Mouse (Mus musculus): ENCODE measurements around the gene Cirbp.

Gene Cirbp

DNA sequence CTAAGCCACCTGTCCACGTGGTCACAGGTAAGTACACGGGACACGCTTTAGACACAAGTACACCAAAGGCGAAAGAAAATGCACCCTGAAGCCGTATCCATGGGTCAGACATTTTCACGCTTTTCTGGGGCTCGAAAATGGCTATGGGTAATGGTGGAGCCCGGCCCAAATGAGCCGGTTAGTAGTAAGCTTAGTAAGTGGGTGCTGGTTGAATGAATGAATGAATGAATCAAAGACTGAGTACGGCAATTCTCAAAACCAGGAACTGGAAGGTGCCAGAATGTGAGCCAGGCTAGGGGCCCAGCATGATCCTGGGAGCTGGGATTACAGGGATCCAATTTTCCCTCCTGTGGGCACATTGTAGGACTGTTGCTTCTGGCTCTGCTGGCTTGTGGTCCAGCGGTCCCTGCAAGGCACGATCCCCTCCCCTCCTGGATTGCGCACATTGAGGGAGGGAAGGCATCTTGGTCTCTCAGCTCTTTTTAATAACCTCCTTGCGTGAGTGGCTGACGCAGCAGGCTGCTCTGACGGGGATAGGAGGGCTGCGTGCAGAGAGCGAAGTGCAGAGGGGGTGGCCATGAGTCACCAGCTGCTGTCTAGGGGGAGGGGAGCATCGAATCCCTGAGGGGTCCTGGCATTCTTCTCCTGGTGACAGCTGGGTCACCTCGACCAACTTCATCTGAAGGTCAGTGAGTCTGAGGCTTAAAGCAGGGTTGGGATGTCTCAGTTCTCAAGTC is at the start of gene Cirbp:
Cirbp (plus strand) TSS at position 594 of the 737 bp plus-strand sequence.
- no peak for DNase-seq (ENCODE audit: low spot score)

GRCm38 (mm10) chr10:80116563-80116926 is 49.2 kb upstream of the Cirbp start:
- no peak for DNase-seq (ENCODE audit: low spot score)

DNA sequence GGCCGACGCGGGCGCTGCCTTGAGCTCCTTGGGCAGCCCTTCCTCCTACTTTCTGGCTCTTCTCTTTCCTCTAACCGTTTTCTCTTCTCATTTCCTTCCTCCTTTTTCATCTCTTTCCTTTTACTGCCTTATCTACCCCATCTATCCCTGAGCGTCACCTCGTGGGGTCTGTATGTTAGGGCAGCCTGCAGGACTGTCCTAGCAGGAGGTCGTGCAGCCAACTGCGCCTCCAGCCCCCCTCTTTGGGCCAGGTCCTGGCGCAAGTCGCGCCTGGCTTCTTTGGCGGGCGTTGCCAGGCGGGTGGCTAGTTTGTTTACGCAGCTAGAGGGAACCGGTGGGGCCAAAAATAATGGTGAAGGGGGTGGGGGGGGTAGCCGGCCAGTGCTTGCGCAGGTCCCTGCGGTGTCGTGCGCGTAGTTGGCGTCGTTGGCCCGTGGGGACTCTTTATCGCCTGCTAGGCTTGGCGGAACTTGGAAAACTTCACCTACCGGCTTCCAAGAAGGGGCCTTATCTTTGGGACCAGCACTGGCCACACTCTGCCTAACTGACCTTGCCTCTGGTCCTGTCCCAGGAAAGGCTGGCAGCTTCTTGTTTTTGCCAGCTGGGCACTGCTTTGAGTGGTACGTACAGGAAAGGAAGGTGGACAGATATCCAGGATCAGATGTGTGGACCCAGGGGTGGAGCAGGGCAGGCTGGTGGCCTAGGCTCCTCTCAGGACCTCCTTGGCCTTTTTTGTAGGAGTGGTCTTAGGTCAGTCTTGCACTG is 48.7 kb upstream of the Cirbp start:
- no peak for DNase-seq (ENCODE audit: low spot score)

DNA sequence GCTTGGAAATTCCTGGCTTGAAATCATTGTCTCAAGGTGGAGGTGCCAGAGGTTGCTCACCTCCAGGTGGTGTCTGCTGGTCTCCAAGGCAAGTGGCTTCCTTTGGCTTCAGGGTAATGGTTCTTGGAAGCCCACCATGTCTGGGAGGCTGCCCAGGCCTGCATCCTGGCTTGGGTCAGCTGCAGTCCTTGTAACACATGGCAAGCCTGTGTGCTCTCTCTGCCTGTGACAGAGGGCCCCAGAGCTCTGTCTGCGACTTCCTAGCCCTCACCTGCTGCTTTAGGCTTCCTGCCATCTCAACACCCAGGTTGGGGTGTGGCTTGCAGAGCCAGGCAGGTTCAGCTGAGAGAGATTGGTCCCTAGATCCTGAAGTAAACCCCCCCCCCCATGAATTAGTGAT is 48.0 kb upstream of the Cirbp start:
- DNase-seq (ENCODE audit: low spot score) = no peak

DNA sequence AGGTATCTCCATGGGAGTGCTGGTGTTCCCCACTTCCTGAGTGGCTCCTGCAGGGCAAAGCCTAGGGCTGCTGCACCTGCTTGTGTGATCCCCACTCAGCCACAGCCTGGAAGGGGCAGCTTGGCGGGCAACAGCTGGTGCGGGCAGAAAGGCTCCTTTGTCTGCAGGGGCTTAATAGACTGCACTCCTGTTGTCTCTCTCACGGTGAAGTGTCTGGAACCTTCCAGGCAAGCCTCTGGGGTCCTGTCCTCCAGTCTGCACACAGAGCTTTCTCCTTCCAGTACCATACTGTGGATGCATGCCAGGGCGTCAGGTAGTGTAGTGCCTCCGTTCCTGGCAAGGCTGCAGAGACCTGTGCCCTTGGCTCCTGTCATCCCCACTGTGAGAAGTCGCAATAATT is 47.2 kb upstream of the Cirbp start:
- no peak for DNase-seq (ENCODE audit: low spot score)

- DNase-seq (ENCODE audit: low spot score) = no peak
Measured at GRCm38 (mm10) chr10:80120146-80120545, 45.6 kb upstream of the Cirbp start.

DNA sequence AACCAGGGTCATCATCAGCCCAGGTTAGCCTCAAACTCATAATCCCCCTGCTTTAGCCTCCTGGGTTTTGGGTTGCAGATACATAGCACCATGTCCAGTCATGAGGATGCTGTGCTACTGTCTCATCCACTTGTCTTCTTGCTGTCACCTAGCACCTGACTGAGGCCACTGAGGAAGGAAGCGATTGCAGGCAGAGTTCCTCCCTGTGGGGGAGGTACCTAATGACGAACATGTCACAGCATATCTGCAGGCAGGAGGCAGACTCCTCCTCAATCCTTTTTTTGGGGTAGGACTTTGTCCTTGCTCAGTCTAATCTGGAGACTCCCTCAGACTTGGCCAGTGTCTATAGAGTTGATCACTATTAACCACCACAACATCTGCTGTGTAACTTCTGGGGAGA is 44.1 kb upstream of the Cirbp start:
- no peak for DNase-seq (ENCODE audit: low spot score)

GRCm38 (mm10) chr10:80123932-80124562 is 41.7 kb upstream of the Cirbp start:
- DNase-seq (ENCODE audit: low spot score) = no peak

DNA sequence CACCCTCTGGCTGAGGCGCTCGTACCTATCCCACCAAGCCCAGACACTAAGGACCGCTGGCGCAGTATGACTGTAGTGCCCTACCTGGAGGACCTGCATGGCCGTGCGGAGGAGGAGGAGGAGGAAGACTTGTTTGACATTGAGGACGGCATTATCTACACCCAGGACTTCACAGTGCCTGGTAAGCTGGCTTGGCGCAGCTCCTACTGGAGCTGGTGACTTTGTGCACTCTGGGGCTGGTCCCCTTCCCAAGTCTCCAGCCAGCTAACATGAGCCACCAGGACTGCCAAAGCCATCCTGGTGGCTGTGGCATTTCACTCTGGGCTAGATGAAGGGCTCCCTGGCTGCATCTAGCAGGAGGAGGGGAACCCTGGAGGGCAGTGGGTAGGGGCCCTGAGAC is 37.9 kb upstream of the Cirbp start:
- no peak for DNase-seq (ENCODE audit: low spot score)

DNA sequence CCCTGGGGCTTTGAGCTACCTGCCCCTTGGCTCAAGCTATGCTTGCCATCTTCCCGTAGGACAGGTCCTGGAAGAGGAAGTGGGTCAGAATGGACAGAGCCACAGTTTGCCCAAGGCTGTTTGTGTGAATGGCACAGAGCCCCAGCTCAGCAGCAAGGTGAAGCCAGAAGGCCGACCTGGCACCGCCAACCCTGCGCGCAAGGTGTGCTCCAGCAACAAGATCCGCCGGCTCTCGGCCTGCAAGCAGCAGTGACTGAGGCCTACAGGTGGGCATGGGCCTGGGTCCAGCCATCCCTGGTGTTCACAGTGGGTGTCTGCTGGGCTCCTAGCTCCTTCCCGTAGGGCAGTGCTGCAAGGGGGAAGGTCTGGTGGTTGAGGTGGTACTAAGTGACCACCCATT is 35.9 kb upstream of the Cirbp start:
- no peak for DNase-seq (ENCODE audit: low spot score)

- no peak for DNase-seq (ENCODE audit: low spot score)
Measured at GRCm38 (mm10) chr10:80130403-80131031, 35.3 kb upstream of the Cirbp start.

GRCm38 (mm10) chr10:80131316-80131951 is 34.4 kb upstream of the Cirbp start:
- DNase-seq (ENCODE audit: low spot score) = no peak

DNA sequence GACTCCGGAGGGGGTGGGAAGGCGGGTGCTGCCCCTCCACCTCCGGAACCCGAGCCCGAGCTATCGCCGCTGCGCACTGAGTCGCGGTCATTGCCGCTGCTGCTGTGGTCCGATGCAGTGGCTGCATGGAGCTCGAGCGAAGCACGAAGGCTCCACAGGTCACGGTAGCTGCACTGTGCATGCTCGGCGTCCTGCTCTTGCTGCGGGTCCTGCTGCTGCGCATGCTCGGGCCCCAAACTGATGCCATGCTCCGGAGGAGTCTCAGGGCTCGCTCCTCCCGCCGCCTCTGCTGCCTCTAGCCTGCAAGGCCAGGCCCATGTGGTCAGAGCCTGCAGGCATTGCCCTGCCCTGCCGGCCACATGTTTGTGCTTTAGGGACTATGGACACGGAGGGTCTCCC is 33.8 kb upstream of the Cirbp start:
- no peak for DNase-seq (ENCODE audit: low spot score)

DNA sequence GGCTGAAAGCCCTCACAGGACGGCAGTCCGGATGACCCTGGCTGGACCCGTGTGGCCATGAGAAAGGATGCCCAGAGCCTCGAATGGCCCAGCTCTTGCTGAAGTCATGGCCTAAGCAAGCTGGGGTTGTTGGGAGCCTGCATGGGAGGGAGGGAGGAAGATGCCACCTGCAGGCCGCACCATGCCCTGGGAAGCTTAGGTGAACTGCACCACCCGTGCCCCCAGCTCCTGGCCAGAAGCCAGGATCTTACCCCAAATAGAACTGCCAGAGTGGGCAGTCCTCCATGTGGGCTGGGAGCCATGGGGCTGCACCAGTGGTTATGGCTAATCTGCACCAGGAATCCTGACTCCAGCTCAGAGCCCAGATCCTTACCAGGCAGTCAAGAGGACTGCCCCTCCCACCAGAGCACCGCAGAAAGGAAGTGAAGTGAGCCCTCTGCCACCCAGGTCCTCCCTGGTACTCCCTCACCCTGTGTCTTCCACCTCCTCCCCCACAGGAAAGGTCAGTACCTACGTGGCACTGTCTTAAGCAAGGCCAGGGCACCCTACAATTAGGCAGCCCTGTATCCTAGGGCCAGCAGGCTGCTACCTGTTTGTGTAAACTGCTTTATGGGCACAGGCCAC is 32.4 kb upstream of the Cirbp start:
- DNase-seq (ENCODE audit: low spot score) = no peak

GRCm38 (mm10) chr10:80134421-80134820 is 31.4 kb upstream of the Cirbp start:
- no peak for DNase-seq (ENCODE audit: low spot score)

GRCm38 (mm10) chr10:80135161-80135560 is 30.6 kb upstream of the Cirbp start:
- DNase-seq (ENCODE audit: low spot score) = no peak

- no peak for DNase-seq (ENCODE audit: low spot score)
Measured at GRCm38 (mm10) chr10:80135641-80136040, 30.1 kb upstream of the Cirbp start.

DNA sequence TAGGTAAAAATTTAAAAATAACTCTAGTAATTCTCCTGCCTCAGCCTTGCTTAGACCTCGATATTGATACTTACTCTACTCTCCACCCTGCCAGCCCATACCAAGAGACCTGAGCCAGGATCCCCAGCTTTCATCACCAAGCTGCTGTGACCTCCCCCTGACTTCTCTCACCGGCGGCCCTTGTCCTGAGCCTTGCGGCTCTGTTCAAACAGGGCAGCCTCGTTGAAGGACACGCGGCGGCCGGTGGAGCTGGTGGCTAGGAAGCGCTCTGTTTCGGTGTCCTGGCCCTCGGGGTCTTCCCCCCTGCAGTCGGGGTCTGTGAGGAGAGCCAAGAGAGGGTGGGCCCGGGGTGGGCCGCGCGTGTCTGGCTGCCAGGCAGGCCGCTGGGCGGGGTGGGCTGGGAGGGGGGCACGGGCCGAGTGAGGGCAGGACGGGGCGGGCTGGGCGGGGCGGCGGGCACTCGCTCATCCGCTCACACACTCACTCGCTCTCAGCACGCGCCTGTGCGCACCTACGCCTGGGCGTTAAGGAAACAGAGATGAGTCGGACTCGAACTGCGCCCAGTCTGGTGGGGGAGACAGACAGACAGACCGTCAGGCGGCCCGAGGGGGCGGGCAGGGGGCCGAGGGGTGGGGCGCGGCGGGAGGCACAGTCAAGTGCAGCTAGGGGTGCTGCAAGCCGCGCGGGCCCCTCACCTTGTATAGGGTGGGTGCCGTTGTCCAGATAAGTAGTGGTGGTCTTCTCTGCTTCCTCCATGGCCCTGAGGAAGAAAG is 29.4 kb upstream of the Cirbp start:
- DNase-seq (ENCODE audit: low spot score) = no peak

DNA sequence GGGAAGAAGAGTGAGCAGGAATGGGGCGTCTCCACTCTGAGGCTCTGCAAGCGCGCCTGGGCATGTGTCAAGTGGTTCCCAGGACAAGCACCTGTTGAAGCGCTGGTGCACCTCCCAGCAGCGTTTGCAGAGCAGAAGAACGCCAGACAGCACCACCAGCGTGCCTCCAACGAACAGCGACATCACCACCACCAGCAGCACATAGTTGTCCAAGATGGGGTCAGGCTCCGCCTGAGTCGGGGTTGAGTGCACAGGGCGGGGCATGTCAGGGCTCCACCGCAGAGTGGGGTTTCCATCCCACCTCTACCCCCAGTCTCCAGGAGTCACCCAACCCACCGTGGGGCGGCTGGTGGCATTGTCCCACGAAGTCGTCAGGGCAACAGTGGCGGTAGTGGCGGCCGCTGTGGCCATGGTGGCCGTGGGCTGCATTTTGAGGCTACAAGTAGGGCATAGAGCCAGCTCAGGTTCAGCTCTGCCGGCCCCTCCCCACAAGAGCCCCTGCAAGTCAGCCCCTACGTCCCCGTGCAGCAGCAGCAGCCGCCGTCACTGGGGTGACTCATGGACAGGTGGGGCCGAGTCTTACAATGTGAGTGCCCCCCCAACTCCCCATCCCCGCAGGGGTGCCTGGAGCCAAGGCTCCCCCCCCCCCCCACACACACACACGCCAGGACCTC is 28.7 kb upstream of the Cirbp start:
- no peak for DNase-seq (ENCODE audit: low spot score)
